Mouse (Mus musculus) E14TG2a.4 (cell line): ENCODE measurements around the gene Gys1.

Experiments used
- H3K27me3 ChIP-seq: 2 replicates; pipeline ENCODE4 v1.6.1; 2014; ENCODE audit warnings: low read length, control low read depth; ENCODE audit not compliant: insufficient read depth
- H3K36me3 ChIP-seq: 2 replicates; pipeline ENCODE4 v1.6.1; 2014; ENCODE audit warnings: low read length, control low read depth; ENCODE audit not compliant: insufficient read depth
- H3K4me1 ChIP-seq: replicated peaks from 2 replicates; pipeline ENCODE4 v1.6.1; 2014; ENCODE audit warnings: low read depth, low read length, control low read depth
- H3K4me3 ChIP-seq: replicated peaks from 2 replicates; pipeline ENCODE4 v1.5.1; 2014; ENCODE audit warnings: mild to moderate bottlenecking, low read length
- H3K9me3 ChIP-seq: 2 replicates; pipeline ENCODE4 v1.6.1; 2014; ENCODE audit warnings: low read length, control low read depth
- CTCF ChIP-seq: conservative IDR thresholded peaks from 2 replicates; pipeline ENCODE4 v1.5.1; 2014; ENCODE audit warnings: low read length
- NANOG ChIP-seq: IDR thresholded peaks from 2 replicates; pipeline ENCODE4 v1.6.1; 2014; ENCODE audit warnings: borderline replicate concordance, low read length, mixed read lengths
- POU5F1 ChIP-seq: IDR thresholded peaks from 2 replicates; pipeline ENCODE4 v1.6.1; 2014; ENCODE audit warnings: low read length, borderline replicate concordance

Gene Gys1

GRCm38 (mm10) chr7:45413113-45413863, 21.4 kb upstream of the Gys1 start, which contains the start of gene Ntf5:
Gene Ntf5 (plus strand): TSS chr7:45413695.
- H3K4me1 ChIP-seq = peaks cover 65% of the 10 kb centered on the region
- no peaks in the 10 kb centered on the region for H3K36me3 ChIP-seq
- peak within 1 kb of the TSS; percentile 81 for H3K4me3 ChIP-seq
- peaks cover 79% of the 10 kb centered on the region for H3K27me3 ChIP-seq
- TF ChIP-seq NANOG (no peak), CTCF (no peak), POU5F1 (no peak)
- no peaks in the 10 kb centered on the region for H3K9me3 ChIP-seq

GRCm38 (mm10) chr7:45413864-45414739, 20.5 kb upstream of the Gys1 start:
- Histone ChIP-seq H3K36me3 (no peaks in the 10 kb centered on the region), H3K9me3 (no peaks in the 10 kb centered on the region), H3K27me3 (peaks cover 79% of the 10 kb centered on the region), H3K4me1 (peaks cover 66% of the 10 kb centered on the region), H3K4me3 (peak overlapping the region; percentile 81)
- no peak for TF ChIP-seq POU5F1
- TF ChIP-seq CTCF = no peak
- TF ChIP-seq NANOG = no peak

DNA sequence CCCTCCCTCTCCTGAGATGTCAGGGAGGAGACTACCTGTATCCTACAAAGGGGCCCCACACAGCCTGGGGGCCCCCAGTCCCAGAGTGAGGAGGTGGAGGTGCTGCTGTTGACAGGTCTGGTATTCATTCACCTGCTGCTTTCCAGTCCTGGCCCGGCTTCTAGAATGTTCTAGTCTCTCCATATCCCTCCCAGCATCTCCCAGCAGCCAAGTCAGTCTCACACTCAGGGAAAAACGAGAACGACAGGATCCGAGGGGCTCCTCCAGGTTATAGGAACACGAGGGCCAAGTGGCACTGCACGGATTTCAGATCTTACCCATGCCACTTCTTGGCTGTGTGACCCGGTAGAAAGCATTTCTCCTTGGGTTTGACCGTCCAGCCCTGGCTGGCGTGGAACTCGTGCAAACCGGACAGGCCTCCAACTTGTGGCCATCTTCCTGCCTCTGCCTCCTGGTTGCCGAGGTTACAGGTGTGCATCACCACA, 19.9 kb upstream of the Gys1 start:
- no peak for TF ChIP-seq NANOG
- no peak for TF ChIP-seq CTCF
- TF ChIP-seq POU5F1 = no peak
- Histone ChIP-seq H3K4me1 (peaks cover 69% of the 10 kb centered on the region), H3K4me3 (peak overlapping the region; percentile 81), H3K9me3 (no peaks in the 10 kb centered on the region), H3K27me3 (peaks cover 73% of the 10 kb centered on the region), H3K36me3 (no peaks in the 10 kb centered on the region)

- no peak for TF ChIP-seq NANOG
- TF ChIP-seq POU5F1 = no peak
- no peak for TF ChIP-seq CTCF
- H3K4me3 ChIP-seq = peak overlapping the region; percentile 81
- peaks cover 78% of the 10 kb centered on the region for H3K4me1 ChIP-seq
- H3K36me3 ChIP-seq = peaks cover 3% of the 10 kb centered on the region
- H3K9me3 ChIP-seq = no peaks in the 10 kb centered on the region
- peaks cover 64% of the 10 kb centered on the region for H3K27me3 ChIP-seq
These were observed 19.0 kb upstream of the Gys1 start for GRCm38 (mm10) chr7:45415636-45416035.

DNA sequence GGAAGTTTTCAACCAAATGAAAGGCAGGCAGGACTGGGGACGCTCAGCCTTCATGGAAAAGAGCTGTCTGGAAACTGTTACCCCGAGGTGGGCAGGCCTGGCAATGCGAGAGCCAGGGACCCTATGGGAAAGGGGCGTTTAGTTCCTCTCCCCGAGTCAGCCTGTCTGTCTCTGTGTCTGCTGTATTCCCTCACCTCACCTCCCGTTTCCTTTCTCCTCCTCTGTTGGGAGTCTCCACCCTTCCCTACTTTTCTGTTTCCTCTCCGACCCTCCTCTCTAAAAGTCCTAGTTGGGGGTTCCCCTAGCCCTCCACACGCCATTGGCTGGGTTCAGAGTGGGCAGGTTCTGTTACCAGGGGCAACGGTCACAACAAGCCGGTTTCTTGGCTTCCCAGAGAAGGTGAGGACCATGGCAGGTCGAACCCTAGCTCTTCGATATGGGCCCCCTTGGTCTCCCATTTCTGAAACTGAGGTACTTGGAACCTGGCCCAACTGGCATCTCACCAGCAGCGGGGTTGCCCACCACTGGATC, 16.6 kb upstream of the Gys1 start:
- peaks cover 94% of the 10 kb centered on the region for H3K4me1 ChIP-seq
- H3K4me3 ChIP-seq = peak overlapping the region; percentile 41; the same call in 1 of the 2 replicates
- H3K36me3 ChIP-seq = peaks cover 27% of the 10 kb centered on the region
- TF ChIP-seq CTCF (no peak), NANOG (no peak), POU5F1 (no peak)
- H3K27me3 ChIP-seq = peaks cover 44% of the 10 kb centered on the region
- H3K9me3 ChIP-seq = no peaks in the 10 kb centered on the region

DNA sequence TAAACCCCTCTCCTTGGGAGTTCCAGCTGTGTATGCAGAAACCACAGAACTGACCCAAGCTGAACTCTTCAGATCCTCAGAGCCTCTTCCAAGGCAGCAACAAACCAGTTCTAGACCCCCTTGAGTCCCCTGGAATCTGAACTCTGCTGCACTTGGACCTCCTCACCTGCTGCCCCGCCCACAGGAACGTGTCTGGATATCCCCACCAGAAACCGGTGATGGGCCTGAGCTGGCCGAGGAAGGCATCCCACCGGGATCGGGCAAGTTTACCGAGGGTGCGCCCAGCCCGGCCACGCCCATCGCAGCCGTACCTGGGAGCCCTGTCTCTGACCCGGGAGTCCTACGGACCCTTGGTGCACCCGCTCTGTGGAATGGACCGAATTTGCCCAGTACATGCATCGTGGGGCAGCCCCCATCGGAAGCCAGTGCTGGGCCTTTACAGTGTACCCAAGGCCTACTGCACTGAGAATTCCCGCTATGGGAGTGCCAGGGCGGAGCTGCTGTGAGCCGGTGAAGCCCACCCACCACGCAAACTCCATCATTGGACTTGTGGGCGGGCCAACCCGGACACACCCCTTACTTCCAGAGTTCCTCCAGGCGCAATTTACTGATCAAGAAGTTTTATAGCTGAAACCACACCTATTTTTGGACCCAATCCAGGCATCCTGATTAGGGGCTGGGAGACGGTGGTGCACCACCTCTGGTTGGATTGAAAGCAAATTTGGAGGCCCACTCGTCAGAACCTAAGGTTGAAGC, 14.6 kb upstream of the Gys1 start:
- peak overlapping the region; percentile 67 for H3K4me3 ChIP-seq
- peaks cover 31% of the 10 kb centered on the region for H3K27me3 ChIP-seq
- peaks cover 98% of the 10 kb centered on the region for H3K4me1 ChIP-seq
- TF ChIP-seq CTCF = no peak
- TF ChIP-seq POU5F1 = no peak
- no peak for TF ChIP-seq NANOG
- peaks cover 47% of the 10 kb centered on the region for H3K36me3 ChIP-seq
- no peaks in the 10 kb centered on the region for H3K9me3 ChIP-seq

GRCm38 (mm10) chr7:45420615-45420919, 14.1 kb upstream of the Gys1 start, which contains the start of gene Lhb:
Gene Lhb (plus strand): TSS chr7:45420820.
- Histone ChIP-seq H3K4me1 (peaks cover 99% of the 10 kb centered on the region), H3K27me3 (peaks cover 25% of the 10 kb centered on the region), H3K4me3 (peak within 1 kb of the TSS; percentile 67), H3K9me3 (no peaks in the 10 kb centered on the region), H3K36me3 (peaks cover 52% of the 10 kb centered on the region)
- TF ChIP-seq NANOG (no peak), CTCF (no peak), POU5F1 (no peak)

- TF ChIP-seq POU5F1 (no peak), NANOG (no peak)
- H3K27me3 ChIP-seq = peaks cover 19% of the 10 kb centered on the region
- H3K36me3 ChIP-seq = peaks cover 59% of the 10 kb centered on the region
- peak overlapping the region; percentile 67 for H3K4me3 ChIP-seq
- peaks cover 98% of the 10 kb centered on the region for H3K4me1 ChIP-seq
- no peaks in the 10 kb centered on the region for H3K9me3 ChIP-seq
These were observed 13.4 kb upstream of the Gys1 start for GRCm38 (mm10) chr7:45421194-45421593.
